Mouse (Mus musculus) lung, postnatal 0 days (tissue): Measurements from ENCODE around the gene Ostf1.

Experiments used
- CTCF ChIP-seq: IDR thresholded peaks from 2 replicates; pipeline ENCODE4 v1.5.1; 2016; ENCODE audit warnings: antibody characterized with exemption, mild to moderate bottlenecking
- EP300 ChIP-seq: IDR thresholded peaks from 2 replicates; pipeline ENCODE4 v1.6.1; 2016; ENCODE audit warnings: antibody characterized with exemption, mild to moderate bottlenecking, control low read depth

DNA sequence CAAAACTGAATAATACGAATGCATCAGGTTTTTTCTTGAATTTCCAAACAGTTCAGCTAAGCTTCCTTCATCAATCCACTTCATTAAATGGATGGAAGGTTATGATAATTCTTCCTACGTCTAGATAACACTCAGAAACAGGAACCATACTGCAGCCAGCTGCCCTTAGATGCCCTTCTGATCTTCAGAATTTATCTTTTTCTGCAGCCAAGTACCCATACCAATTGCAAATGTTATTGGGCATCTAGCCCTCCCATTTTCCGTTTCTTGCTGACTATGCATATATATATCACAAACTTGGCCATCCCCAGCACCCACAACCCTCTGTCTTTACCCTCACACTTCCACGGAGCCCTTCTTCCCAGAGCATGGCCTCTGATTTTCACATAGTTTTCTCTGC lies 18.3 kb upstream of the Ostf1 start:
- no peak for TF ChIP-seq EP300
- TF ChIP-seq CTCF, result no peak
